Mouse (Mus musculus): ENCODE measurements around the gene Hdac7. TPM values are rescaled to one million over a fixed set of nuclear protein-coding genes. Genes with fewer than 3 reads are reported as not detected.
A peak's percentile ranks its signal among the peaks of the same experiment; 100 is the strongest.

The Hdac7 gene
- polyA plus RNA-seq, 1 experiment from 2014 or later = 19.4 TPM

GRCm38 (mm10) chr15:97831987-97832640 is 12.2 kb downstream of the Hdac7 start:
- WGBS = 5% methylated on average over 10 of the region's 10 CpGs
- ATAC-seq (ENCODE audit: low FRiP score) (no peak; the same call in 1 of the 2 replicates), DNase-seq (ENCODE audit: low spot score) (peak; percentile 40)
- Histone ChIP-seq H3K9ac (ENCODE audit: low read depth, low read length) (peak overlapping the region; percentile 99), H3K4me3 (ENCODE audit: low read depth, low read length) (peak overlapping the region; percentile 91), H3K4me2 (replicated peaks; ENCODE audit: low read depth, low read length) (peak overlapping the region; percentile 79), H3K36me3 (ENCODE audit: control insufficient read depth, insufficient read depth, low read length) (no peaks in the 10 kb centered on the region), H3K27ac (ENCODE audit: low read depth, low read length) (peak overlapping the region; percentile 94), H3K27me3 (ENCODE audit: control insufficient read depth, insufficient read depth, low read length) (no peaks in the 10 kb centered on the region), H3K4me1 (replicated peaks; ENCODE audit: control insufficient read depth, insufficient read depth, low read length) (peaks cover 14% of the 10 kb centered on the region), H3K9me3 (ENCODE audit: control insufficient read depth, low read length) (no peaks in the 10 kb centered on the region)

- Histone ChIP-seq H3K36me3 (ENCODE audit: control insufficient read depth, insufficient read depth, low read length) (no peaks in the 10 kb centered on the region), H3K27ac (ENCODE audit: low read depth, low read length) (peak overlapping the region; percentile 94), H3K4me2 (replicated peaks; ENCODE audit: low read depth, low read length) (peak overlapping the region; percentile 79), H3K9ac (ENCODE audit: low read depth, low read length) (peak overlapping the region; percentile 99), H3K9me3 (ENCODE audit: control insufficient read depth, low read length) (no peaks in the 10 kb centered on the region), H3K27me3 (ENCODE audit: control insufficient read depth, insufficient read depth, low read length) (no peaks in the 10 kb centered on the region), H3K4me1 (replicated peaks; ENCODE audit: control insufficient read depth, insufficient read depth, low read length) (peaks cover 14% of the 10 kb centered on the region), H3K4me3 (ENCODE audit: low read depth, low read length) (peak overlapping the region; percentile 91)
- peak; percentile 79 for DNase-seq (ENCODE audit: low spot score)
- 0% methylated on average over 50 of the region's 84 CpGs for WGBS
- ATAC-seq (ENCODE audit: low FRiP score) = peak; percentile 90
These were observed 12.9 kb downstream of the Hdac7 start for GRCm38 (mm10) chr15:97831242-97831986.

- ATAC-seq (ENCODE audit: low FRiP score) = peak; percentile 67
- Histone ChIP-seq H3K27me3 (ENCODE audit: control insufficient read depth, insufficient read depth, low read length) (no peaks in the 10 kb centered on the region), H3K36me3 (ENCODE audit: control insufficient read depth, insufficient read depth, low read length) (no peaks in the 10 kb centered on the region), H3K9me3 (ENCODE audit: control insufficient read depth, low read length) (no peaks in the 10 kb centered on the region), H3K9ac (ENCODE audit: low read depth, low read length) (peak overlapping the region; percentile 99), H3K4me2 (replicated peaks; ENCODE audit: low read depth, low read length) (peak overlapping the region; percentile 79), H3K4me3 (ENCODE audit: low read depth, low read length) (peak overlapping the region; percentile 91), H3K4me1 (replicated peaks; ENCODE audit: control insufficient read depth, insufficient read depth, low read length) (peaks cover 12% of the 10 kb centered on the region), H3K27ac (ENCODE audit: low read depth, low read length) (peak overlapping the region; percentile 94)
- peak; percentile 60 for DNase-seq (ENCODE audit: low spot score)
- 0% methylated on average over 23 of the region's 39 CpGs for WGBS
These were observed 13.5 kb downstream of the Hdac7 start for GRCm38 (mm10) chr15:97830788-97831241.

GRCm38 (mm10) chr15:97830253-97830787 is 14.0 kb downstream of the Hdac7 start:
- no peaks in the 10 kb centered on the region for H3K36me3 ChIP-seq (ENCODE audit: control insufficient read depth, insufficient read depth, low read length)
- peak overlapping the region; percentile 79 for H3K4me2 ChIP-seq (replicated peaks; ENCODE audit: low read depth, low read length)
- DNase-seq (ENCODE audit: low spot score) (peak; percentile 34), ATAC-seq (ENCODE audit: low FRiP score) (no peak)
- WGBS = 12% methylated on average over 12 of the region's 12 CpGs
- peak overlapping the region; percentile 94 for H3K27ac ChIP-seq (ENCODE audit: low read depth, low read length)
- H3K27me3 ChIP-seq (ENCODE audit: control insufficient read depth, insufficient read depth, low read length) = no peaks in the 10 kb centered on the region
- no peaks in the 10 kb centered on the region for H3K9me3 ChIP-seq (ENCODE audit: control insufficient read depth, low read length)
- H3K4me3 ChIP-seq (ENCODE audit: low read depth, low read length) = peak overlapping the region; percentile 91
- peak overlapping the region; percentile 99 for H3K9ac ChIP-seq (ENCODE audit: low read depth, low read length)
- H3K4me1 ChIP-seq (replicated peaks; ENCODE audit: control insufficient read depth, insufficient read depth, low read length) = peaks cover 15% of the 10 kb centered on the region

- ATAC-seq (ENCODE audit: low FRiP score) (no peak), DNase-seq (ENCODE audit: low spot score) (no peak)
- 0 out of 2 replicates have a peak overlapping the region, but pooled peaks have one; percentile 4 for H3K4me2 ChIP-seq (replicated peaks; ENCODE audit: low read depth, low read length)
- peaks cover 21% of the 10 kb centered on the region for H3K4me1 ChIP-seq (replicated peaks; ENCODE audit: control insufficient read depth, insufficient read depth, low read length)
- H3K27ac ChIP-seq (ENCODE audit: low read depth, low read length) = 0 out of 2 replicates have a peak overlapping the region, but pooled peaks have one; percentile 24
- H3K4me3 ChIP-seq (ENCODE audit: low read depth, low read length) = no peak overlapping the region
- no peak overlapping the region for H3K9ac ChIP-seq (ENCODE audit: low read depth, low read length)
- no peaks in the 10 kb centered on the region for H3K9me3 ChIP-seq (ENCODE audit: control insufficient read depth, low read length)
- WGBS = 63% methylated on average over 2 of the region's 2 CpGs
- no peaks in the 10 kb centered on the region for H3K36me3 ChIP-seq (ENCODE audit: control insufficient read depth, insufficient read depth, low read length)
- H3K27me3 ChIP-seq (ENCODE audit: control insufficient read depth, insufficient read depth, low read length) = no peaks in the 10 kb centered on the region
These were observed 14.9 kb downstream of the Hdac7 start for GRCm38 (mm10) chr15:97829432-97829831.

- Histone ChIP-seq H3K36me3 (ENCODE audit: control insufficient read depth, insufficient read depth, low read length) (no peaks in the 10 kb centered on the region), H3K4me2 (replicated peaks; ENCODE audit: low read depth, low read length) (no peak overlapping the region), H3K4me1 (replicated peaks; ENCODE audit: control insufficient read depth, insufficient read depth, low read length) (peaks cover 21% of the 10 kb centered on the region), H3K27me3 (ENCODE audit: control insufficient read depth, insufficient read depth, low read length) (no peaks in the 10 kb centered on the region), H3K9ac (ENCODE audit: low read depth, low read length) (no peak overlapping the region), H3K27ac (ENCODE audit: low read depth, low read length) (no peak overlapping the region), H3K4me3 (ENCODE audit: low read depth, low read length) (no peak overlapping the region), H3K9me3 (ENCODE audit: control insufficient read depth, low read length) (no peaks in the 10 kb centered on the region)
- ATAC-seq (ENCODE audit: low FRiP score) (no peak), DNase-seq (ENCODE audit: low spot score) (peak; percentile 26)
- 67% methylated on average over 5 of the region's 5 CpGs for WGBS
These were observed 15.4 kb downstream of the Hdac7 start for GRCm38 (mm10) chr15:97828901-97829338.

- ATAC-seq (ENCODE audit: low FRiP score) (no peak), DNase-seq (ENCODE audit: low spot score) (no peak)
- peaks cover 21% of the 10 kb centered on the region for H3K4me1 ChIP-seq (replicated peaks; ENCODE audit: control insufficient read depth, insufficient read depth, low read length)
- H3K27ac ChIP-seq (ENCODE audit: low read depth, low read length) = no peak overlapping the region
- H3K4me3 ChIP-seq (ENCODE audit: low read depth, low read length) = no peak overlapping the region
- no peaks in the 10 kb centered on the region for H3K27me3 ChIP-seq (ENCODE audit: control insufficient read depth, insufficient read depth, low read length)
- no peaks in the 10 kb centered on the region for H3K9me3 ChIP-seq (ENCODE audit: control insufficient read depth, low read length)
- no peaks in the 10 kb centered on the region for H3K36me3 ChIP-seq (ENCODE audit: control insufficient read depth, insufficient read depth, low read length)
- H3K4me2 ChIP-seq (replicated peaks; ENCODE audit: low read depth, low read length) = peak overlapping the region; percentile 15; the same call in 1 of the 2 replicates
- WGBS = 58% methylated on average over 6 of the region's 6 CpGs
- H3K9ac ChIP-seq (ENCODE audit: low read depth, low read length) = no peak overlapping the region
These were observed 16.0 kb downstream of the Hdac7 start for GRCm38 (mm10) chr15:97828221-97828842.

GRCm38 (mm10) chr15:97827401-97827800 is 16.9 kb downstream of the Hdac7 start:
- Histone ChIP-seq H3K4me3 (ENCODE audit: low read depth, low read length) (no peak overlapping the region), H3K36me3 (ENCODE audit: control insufficient read depth, insufficient read depth, low read length) (no peaks in the 10 kb centered on the region), H3K27me3 (ENCODE audit: control insufficient read depth, insufficient read depth, low read length) (no peaks in the 10 kb centered on the region), H3K4me2 (replicated peaks; ENCODE audit: low read depth, low read length) (no peak overlapping the region), H3K9me3 (ENCODE audit: control insufficient read depth, low read length) (no peaks in the 10 kb centered on the region), H3K9ac (ENCODE audit: low read depth, low read length) (no peak overlapping the region), H3K27ac (ENCODE audit: low read depth, low read length) (no peak overlapping the region), H3K4me1 (replicated peaks; ENCODE audit: control insufficient read depth, insufficient read depth, low read length) (peaks cover 26% of the 10 kb centered on the region)
- ATAC-seq (ENCODE audit: low FRiP score) (no peak), DNase-seq (ENCODE audit: low spot score) (no peak)
- WGBS = 91% methylated on average over 8 of the region's 8 CpGs
